Mouse (Mus musculus): ENCODE measurements at regions not wholly inside any gene's neighbourhood (a gene's known extent, or its start where the extent isn't known, plus 50 kb on each side); places are given as distances from the start of the nearest gene placed in this dataset.
A peak's percentile ranks its signal among the peaks of the same experiment; 100 is the strongest.

GRCm38 (mm10) chr10:37694041-37694690 lies 555.4 kb upstream of the Marcks start:
- Histone ChIP-seq H3K9me3 (replicated peaks) (no peaks in the 10 kb centered on the region), H3K36me3 (no peaks in the 10 kb centered on the region), H3K27me3 (no peaks in the 10 kb centered on the region), H3K9ac (no peak overlapping the region), H3K27ac (replicated peaks) (no peak overlapping the region), H3K4me1 (no peaks in the 10 kb centered on the region), H3K4me2 (replicated peaks) (no peak overlapping the region), H3K4me3 (replicated peaks) (no peak overlapping the region)
- 56% methylated on average over 7 of the region's 7 CpGs for WGBS
- ATAC-seq (ENCODE audit: insufficient number of reproducible peaks, low FRiP score, low TSS enrichment, low read depth) = no peak

- H3K4me1 ChIP-seq = no peaks in the 10 kb centered on the region
- no peaks in the 10 kb centered on the region for H3K27me3 ChIP-seq
- no peak overlapping the region for H3K27ac ChIP-seq (replicated peaks)
- no peak overlapping the region for H3K4me3 ChIP-seq (replicated peaks)
- H3K36me3 ChIP-seq = no peaks in the 10 kb centered on the region
- ATAC-seq (ENCODE audit: insufficient number of reproducible peaks, low FRiP score, low TSS enrichment, low read depth) = no peak
- no peak overlapping the region for H3K4me2 ChIP-seq (replicated peaks)
- H3K9ac ChIP-seq = no peak overlapping the region
- H3K9me3 ChIP-seq (replicated peaks) = no peaks in the 10 kb centered on the region
Measured at GRCm38 (mm10) chr10:37692851-37693250, 554.1 kb upstream of the Marcks start.

- 61% methylated on average over 2 of the region's 2 CpGs for WGBS
- H3K36me3 ChIP-seq = no peaks in the 10 kb centered on the region
- H3K4me2 ChIP-seq (replicated peaks) = no peak overlapping the region
- no peaks in the 10 kb centered on the region for H3K4me1 ChIP-seq
- H3K9ac ChIP-seq = no peak overlapping the region
- H3K4me3 ChIP-seq (replicated peaks) = no peak overlapping the region
- no peak overlapping the region for H3K27ac ChIP-seq (replicated peaks)
- no peak for ATAC-seq (ENCODE audit: insufficient number of reproducible peaks, low FRiP score, low TSS enrichment, low read depth)
- no peaks in the 10 kb centered on the region for H3K9me3 ChIP-seq (replicated peaks)
- no peaks in the 10 kb centered on the region for H3K27me3 ChIP-seq
Measured at GRCm38 (mm10) chr10:37691939-37692338, 553.2 kb upstream of the Marcks start.

GRCm38 (mm10) chr10:37683101-37683500 lies 544.4 kb upstream of the Marcks start:
- H3K9ac ChIP-seq = no peak overlapping the region
- no peak for ATAC-seq (ENCODE audit: insufficient number of reproducible peaks, low FRiP score, low TSS enrichment, low read depth)
- no peaks in the 10 kb centered on the region for H3K4me1 ChIP-seq
- H3K4me2 ChIP-seq (replicated peaks) = no peak overlapping the region
- H3K27ac ChIP-seq (replicated peaks) = no peak overlapping the region
- H3K27me3 ChIP-seq = no peaks in the 10 kb centered on the region
- no peaks in the 10 kb centered on the region for H3K9me3 ChIP-seq (replicated peaks)
- no peak overlapping the region for H3K4me3 ChIP-seq (replicated peaks)
- no peaks in the 10 kb centered on the region for H3K36me3 ChIP-seq

GRCm38 (mm10) chr10:37680601-37681000 lies 541.9 kb upstream of the Marcks start:
- H3K4me3 ChIP-seq (replicated peaks) = no peak overlapping the region
- no peaks in the 10 kb centered on the region for H3K36me3 ChIP-seq
- no peak for ATAC-seq (ENCODE audit: insufficient number of reproducible peaks, low FRiP score, low TSS enrichment, low read depth)
- no peak overlapping the region for H3K4me2 ChIP-seq (replicated peaks)
- H3K4me1 ChIP-seq = no peaks in the 10 kb centered on the region
- H3K9me3 ChIP-seq (replicated peaks) = no peaks in the 10 kb centered on the region
- no peaks in the 10 kb centered on the region for H3K27me3 ChIP-seq
- H3K9ac ChIP-seq = no peak overlapping the region
- H3K27ac ChIP-seq (replicated peaks) = no peak overlapping the region

- Histone ChIP-seq H3K4me3 (replicated peaks) (no peak overlapping the region), H3K27me3 (no peaks in the 10 kb centered on the region), H3K4me1 (no peaks in the 10 kb centered on the region), H3K9me3 (replicated peaks) (no peaks in the 10 kb centered on the region), H3K27ac (replicated peaks) (no peak overlapping the region), H3K36me3 (no peaks in the 10 kb centered on the region), H3K4me2 (replicated peaks) (no peak overlapping the region), H3K9ac (no peak overlapping the region)
- no peak for ATAC-seq (ENCODE audit: insufficient number of reproducible peaks, low FRiP score, low TSS enrichment, low read depth)
- WGBS = 85% methylated on average over 1 of the region's 1 CpGs
Measured at GRCm38 (mm10) chr10:37677826-37678225, 539.1 kb upstream of the Marcks start.

- Histone ChIP-seq H3K4me1 (no peaks in the 10 kb centered on the region), H3K9ac (no peak overlapping the region), H3K36me3 (no peaks in the 10 kb centered on the region), H3K27ac (replicated peaks) (no peak overlapping the region), H3K4me2 (replicated peaks) (no peak overlapping the region), H3K27me3 (no peaks in the 10 kb centered on the region), H3K4me3 (replicated peaks) (no peak overlapping the region), H3K9me3 (replicated peaks) (no peaks in the 10 kb centered on the region)
- WGBS = 63% methylated on average over 2 of the region's 2 CpGs
- ATAC-seq (ENCODE audit: insufficient number of reproducible peaks, low FRiP score, low TSS enrichment, low read depth) = no peak
Measured at GRCm38 (mm10) chr10:37668827-37669226, 530.1 kb upstream of the Marcks start.

GRCm38 (mm10) chr10:37667031-37667745 lies 528.5 kb upstream of the Marcks start:
- no peaks in the 10 kb centered on the region for H3K4me1 ChIP-seq
- H3K27ac ChIP-seq (replicated peaks) = no peak overlapping the region
- no peaks in the 10 kb centered on the region for H3K9me3 ChIP-seq (replicated peaks)
- H3K36me3 ChIP-seq = no peaks in the 10 kb centered on the region
- H3K27me3 ChIP-seq = no peaks in the 10 kb centered on the region
- ATAC-seq (ENCODE audit: insufficient number of reproducible peaks, low FRiP score, low TSS enrichment, low read depth) = no peak
- H3K4me2 ChIP-seq (replicated peaks) = no peak overlapping the region
- no peak overlapping the region for H3K4me3 ChIP-seq (replicated peaks)
- 52% methylated on average over 7 of the region's 7 CpGs for WGBS
- no peak overlapping the region for H3K9ac ChIP-seq

GRCm38 (mm10) chr10:37666535-37666934 lies 527.8 kb upstream of the Marcks start:
- H3K27me3 ChIP-seq = no peaks in the 10 kb centered on the region
- H3K9ac ChIP-seq = no peak overlapping the region
- H3K4me1 ChIP-seq = no peaks in the 10 kb centered on the region
- WGBS = 95% methylated on average over 2 of the region's 2 CpGs
- H3K36me3 ChIP-seq = no peaks in the 10 kb centered on the region
- ATAC-seq (ENCODE audit: insufficient number of reproducible peaks, low FRiP score, low TSS enrichment, low read depth) = no peak
- no peak overlapping the region for H3K27ac ChIP-seq (replicated peaks)
- no peak overlapping the region for H3K4me3 ChIP-seq (replicated peaks)
- no peak overlapping the region for H3K4me2 ChIP-seq (replicated peaks)
- H3K9me3 ChIP-seq (replicated peaks) = no peaks in the 10 kb centered on the region

DNA sequence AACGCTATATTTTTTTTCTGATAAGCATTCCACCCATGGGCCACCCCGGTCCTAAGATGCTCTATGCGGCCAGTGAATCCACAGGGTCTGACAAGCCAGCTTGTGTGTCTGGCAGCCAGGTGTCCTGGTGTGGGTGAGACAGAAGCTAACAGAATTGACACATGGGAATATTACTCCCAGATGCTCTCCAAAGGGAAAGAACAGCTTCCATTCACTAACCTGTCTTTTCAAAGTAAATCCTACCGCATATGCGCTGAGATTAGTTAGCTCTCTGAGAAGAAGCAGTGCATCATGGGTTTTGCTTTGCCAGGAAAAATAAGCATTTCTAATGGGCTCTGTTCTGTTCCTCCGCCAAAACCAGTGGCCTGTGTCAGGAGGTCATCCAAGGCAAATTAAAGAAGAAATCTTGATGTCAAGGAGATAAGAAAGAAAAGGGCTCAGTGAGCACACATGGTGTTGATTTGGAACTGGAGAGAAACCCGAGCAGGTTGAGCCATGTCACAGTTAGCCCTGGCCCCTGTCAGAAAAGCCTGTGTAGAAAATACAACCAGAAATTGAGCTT lies 498.4 kb upstream of the Marcks start:
- Histone ChIP-seq H3K4me2 (replicated peaks) (no peak overlapping the region), H3K4me1 (peaks cover 8% of the 10 kb centered on the region; the same call in 1 of the 2 replicates), H3K9ac (no peak overlapping the region), H3K9me3 (replicated peaks) (no peaks in the 10 kb centered on the region), H3K36me3 (no peaks in the 10 kb centered on the region), H3K27me3 (no peaks in the 10 kb centered on the region), H3K27ac (replicated peaks) (no peak overlapping the region), H3K4me3 (replicated peaks) (no peak overlapping the region)
- ATAC-seq (ENCODE audit: insufficient number of reproducible peaks, low FRiP score, low TSS enrichment, low read depth) = 0 out of 2 replicates have a peak, but pooled peaks have one; percentile 7
- 29% methylated on average over 7 of the region's 7 CpGs for WGBS

GRCm38 (mm10) chr10:37636421-37636820 lies 497.7 kb upstream of the Marcks start:
- H3K9ac ChIP-seq = no peak overlapping the region
- no peak overlapping the region for H3K4me3 ChIP-seq (replicated peaks)
- no peaks in the 10 kb centered on the region for H3K9me3 ChIP-seq (replicated peaks)
- no peak overlapping the region for H3K27ac ChIP-seq (replicated peaks)
- H3K4me1 ChIP-seq = peaks cover 8% of the 10 kb centered on the region; the same call in 1 of the 2 replicates
- no peak for ATAC-seq (ENCODE audit: insufficient number of reproducible peaks, low FRiP score, low TSS enrichment, low read depth)
- 27% methylated on average over 4 of the region's 4 CpGs for WGBS
- H3K4me2 ChIP-seq (replicated peaks) = no peak overlapping the region
- H3K36me3 ChIP-seq = no peaks in the 10 kb centered on the region
- no peaks in the 10 kb centered on the region for H3K27me3 ChIP-seq

DNA sequence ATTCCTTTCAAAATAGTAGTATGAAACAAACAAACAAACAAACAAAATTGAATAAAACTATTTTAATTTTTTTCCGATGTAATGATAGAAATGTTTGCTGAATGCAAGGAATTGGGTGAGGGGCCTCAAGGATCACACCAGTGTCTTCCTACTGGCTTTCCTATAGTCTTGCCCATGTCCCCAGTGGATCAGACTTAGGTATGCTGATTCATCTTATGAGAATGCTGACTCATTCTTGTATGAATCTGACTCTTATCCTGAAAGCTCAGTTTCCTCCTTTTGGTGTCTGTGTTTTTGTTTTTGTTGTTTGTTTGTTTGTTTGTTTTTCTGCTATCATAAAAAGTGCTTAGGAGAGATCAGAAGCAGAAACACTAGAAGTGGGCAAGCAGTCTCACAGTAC lies 491.7 kb upstream of the Marcks start:
- no peak overlapping the region for H3K4me3 ChIP-seq (replicated peaks)
- H3K4me1 ChIP-seq = peaks cover 5% of the 10 kb centered on the region; the same call in 1 of the 2 replicates
- H3K27me3 ChIP-seq = no peaks in the 10 kb centered on the region
- 89% methylated on average over 1 of the region's 1 CpGs for WGBS
- no peaks in the 10 kb centered on the region for H3K36me3 ChIP-seq
- ATAC-seq (ENCODE audit: insufficient number of reproducible peaks, low FRiP score, low TSS enrichment, low read depth) = no peak
- H3K9me3 ChIP-seq (replicated peaks) = no peaks in the 10 kb centered on the region
- H3K9ac ChIP-seq = no peak overlapping the region
- no peak overlapping the region for H3K4me2 ChIP-seq (replicated peaks)
- H3K27ac ChIP-seq (replicated peaks) = no peak overlapping the region
